Mouse (Mus musculus) hindbrain, embryonic 11.5 days (tissue): ENCODE data around the gene Lexm. TPM values are rescaled to one million over a fixed set of nuclear protein-coding genes. Genes with fewer than 3 reads are reported as not detected.

Source experiments
- ATAC-seq: fragments of 200-750 bp; cut with Nextera tagmentation; 2 replicates; pipeline ENCODE4 v1.8.0; 2017; ENCODE audit warnings: mild to moderate bottlenecking, moderate TSS enrichment, moderate library complexity; ENCODE audit not compliant: low FRiP score
- DNase-seq: peaks from one replicate; pipeline ENCODE4 v3.0.0-alpha.2; 2015; ENCODE audit warnings: low spot score
- H3K27ac ChIP-seq: fragments of 300-500 bp; sonication (generic); 2 replicates; pipeline ENCODE4 v1.5.1; 2014; ENCODE audit warnings: mild to moderate bottlenecking, low read depth, low read length
- H3K27me3 ChIP-seq: fragments of 300-500 bp; sonication (generic); 2 replicates; pipeline ENCODE4 v1.6.1; 2014; ENCODE audit warnings: mild to moderate bottlenecking, low read length, moderate library complexity, mixed read lengths; ENCODE audit not compliant: control insufficient read depth, insufficient read depth
- H3K36me3 ChIP-seq: fragments of 300-500 bp; sonication (generic); 2 replicates; pipeline ENCODE4 v1.6.1; 2014; ENCODE audit warnings: mild to moderate bottlenecking, low read length, moderate library complexity, mixed read lengths; ENCODE audit not compliant: control insufficient read depth, insufficient read depth
- H3K4me1 ChIP-seq: fragments of 300-500 bp; sonication (generic); replicated peaks from 2 replicates; pipeline ENCODE4 v1.6.1; 2014; ENCODE audit warnings: low read length, mixed read lengths; ENCODE audit not compliant: control insufficient read depth, insufficient read depth
- H3K4me2 ChIP-seq: fragments of 300-500 bp; sonication (generic); replicated peaks from 2 replicates; pipeline ENCODE4 v1.6.1; 2014; ENCODE audit warnings: mild to moderate bottlenecking, low read depth, low read length
- H3K4me3 ChIP-seq: fragments of 300-500 bp; sonication (generic); 2 replicates; pipeline ENCODE4 v1.5.1; 2014; ENCODE audit warnings: low read depth, low read length
- H3K9ac ChIP-seq: fragments of 300-500 bp; sonication (generic); 2 replicates; pipeline ENCODE4 v1.6.1; 2014; ENCODE audit warnings: low read depth, low read length
- H3K9me3 ChIP-seq: fragments of 300-500 bp; sonication (generic); 2 replicates; pipeline ENCODE4 v1.6.1; 2016; ENCODE audit warnings: low read length; ENCODE audit not compliant: control insufficient read depth
- WGBS: fragments of 180-500 bp; shearing (Covaris S2); extraction: QIAGEN DNeasy Blood & Tissue Kit; methylation state at CpG from one replicate; pipeline ENCODE4 v1.1.7; 2014; 5-methylcytosine and 5-hydroxymethylcytosine counted together
- polyA plus RNA-seq: library from polyadenylated mRNA; unstranded; fragments of >200 nt; fragmentation: Nextera tagmentation; extraction: Ambion mirVana; gene quantifications from 2 replicates; pipeline ENCODE4 v1.2.1, GENCODE M21; 2014

The Lexm gene
- polyA plus RNA-seq, 1 experiment from 2014 or later: 0.19 TPM

GRCm38 (mm10) chr4:106618898-106619297 lies 1.9 kb upstream of the Lexm start:
- ATAC-seq: no peak
- Histone ChIP-seq H3K27me3 (peaks cover 27% of the 10 kb centered on the region), H3K4me2 (no peak overlapping the region), H3K27ac (no peak overlapping the region), H3K4me1 (peaks cover 2% of the 10 kb centered on the region; the same call in 1 of the 2 replicates), H3K36me3 (no peaks in the 10 kb centered on the region), H3K9ac (no peak overlapping the region), H3K4me3 (no peak overlapping the region), H3K9me3 (no peaks in the 10 kb centered on the region)
- DNase-seq: no peak
- WGBS: 89% methylated on average over 4 of the region's 4 CpGs

- H3K4me3 ChIP-seq: no peak overlapping the region
- DNase-seq (no peak), ATAC-seq (no peak)
- H3K27ac ChIP-seq: no peak overlapping the region
- 0 out of 2 replicates have a peak, but pooled peaks cover 2% of the 10 kb centered on the region for H3K27me3 ChIP-seq
- peaks cover 2% of the 10 kb centered on the region; the same call in 1 of the 2 replicates for H3K4me1 ChIP-seq
- H3K9me3 ChIP-seq: no peaks in the 10 kb centered on the region
- WGBS: 77% methylated on average over 12 of the region's 12 CpGs
- H3K9ac ChIP-seq: no peak overlapping the region
- H3K36me3 ChIP-seq: no peaks in the 10 kb centered on the region
- no peak overlapping the region for H3K4me2 ChIP-seq
These were observed 1.4 kb downstream of the Lexm start for GRCm38 (mm10) chr4:106615637-106616036.

DNA sequence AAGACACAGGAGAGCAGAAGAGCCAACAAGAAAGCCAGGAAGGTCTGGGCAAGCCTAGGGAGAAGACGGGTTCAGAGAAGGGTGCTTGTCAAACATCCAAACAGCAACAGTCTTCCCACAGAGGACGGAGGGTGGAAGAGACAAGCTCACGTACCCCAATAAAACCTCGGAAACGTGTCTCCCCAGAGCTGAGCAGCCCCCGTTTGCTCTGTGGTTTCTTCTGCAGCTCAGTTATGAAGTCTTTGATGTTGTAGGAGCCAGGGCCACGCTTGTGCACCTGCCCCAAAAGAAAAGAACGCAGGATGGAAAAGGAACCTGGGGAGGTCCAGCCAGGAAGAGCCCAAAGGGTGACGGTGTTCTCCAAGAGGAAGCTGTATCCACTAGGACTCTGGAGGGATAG lies 2.2 kb downstream of the Lexm start:
- WGBS: 85% methylated on average over 9 of the region's 9 CpGs
- no peak for DNase-seq
- Histone ChIP-seq H3K4me3 (no peak overlapping the region), H3K9me3 (no peaks in the 10 kb centered on the region), H3K4me1 (peaks cover 2% of the 10 kb centered on the region; the same call in 1 of the 2 replicates), H3K4me2 (no peak overlapping the region), H3K36me3 (no peaks in the 10 kb centered on the region), H3K9ac (no peak overlapping the region), H3K27me3 (0 out of 2 replicates have a peak, but pooled peaks cover 2% of the 10 kb centered on the region), H3K27ac (no peak overlapping the region)
- no peak for ATAC-seq

- DNase-seq: peak; percentile 86
- H3K36me3 ChIP-seq: no peaks in the 10 kb centered on the region
- H3K27ac ChIP-seq: no peak overlapping the region
- 0 out of 2 replicates have a peak, but pooled peaks cover 2% of the 10 kb centered on the region for H3K27me3 ChIP-seq
- H3K4me2 ChIP-seq: no peak overlapping the region
- peaks cover 2% of the 10 kb centered on the region; the same call in 1 of the 2 replicates for H3K4me1 ChIP-seq
- H3K9me3 ChIP-seq: no peaks in the 10 kb centered on the region
- ATAC-seq: peak; percentile 60; the same call in 1 of the 2 replicates
- no peak overlapping the region for H3K9ac ChIP-seq
- no peak overlapping the region for H3K4me3 ChIP-seq
- 46% methylated on average over 7 of the region's 7 CpGs for WGBS
These were observed 2.8 kb downstream of the Lexm start for GRCm38 (mm10) chr4:106614180-106614797.

GRCm38 (mm10) chr4:106613560-106613959 lies 3.5 kb downstream of the Lexm start:
- Histone ChIP-seq H3K4me1 (peaks cover 2% of the 10 kb centered on the region; the same call in 1 of the 2 replicates), H3K27ac (no peak overlapping the region), H3K4me3 (no peak overlapping the region), H3K36me3 (no peaks in the 10 kb centered on the region), H3K9me3 (no peaks in the 10 kb centered on the region), H3K9ac (no peak overlapping the region), H3K27me3 (0 out of 2 replicates have a peak, but pooled peaks cover 2% of the 10 kb centered on the region), H3K4me2 (no peak overlapping the region)
- DNase-seq (no peak), ATAC-seq (no peak)
- WGBS: 74% methylated on average over 3 of the region's 3 CpGs

- DNase-seq (no peak), ATAC-seq (no peak)
- H3K9me3 ChIP-seq: no peaks in the 10 kb centered on the region
- H3K4me1 ChIP-seq: peaks cover 2% of the 10 kb centered on the region; the same call in 1 of the 2 replicates
- no peak overlapping the region for H3K4me2 ChIP-seq
- no peaks in the 10 kb centered on the region for H3K36me3 ChIP-seq
- no peak overlapping the region for H3K9ac ChIP-seq
- WGBS: 74% methylated on average over 8 of the region's 8 CpGs
- 0 out of 2 replicates have a peak, but pooled peaks cover 2% of the 10 kb centered on the region for H3K27me3 ChIP-seq
- no peak overlapping the region for H3K4me3 ChIP-seq
- no peak overlapping the region for H3K27ac ChIP-seq
These were observed 3.9 kb downstream of the Lexm start for GRCm38 (mm10) chr4:106613105-106613504.

- Histone ChIP-seq H3K27ac (no peak overlapping the region), H3K9me3 (no peaks in the 10 kb centered on the region), H3K36me3 (no peaks in the 10 kb centered on the region), H3K4me3 (no peak overlapping the region), H3K4me1 (no peaks in the 10 kb centered on the region), H3K4me2 (no peak overlapping the region), H3K27me3 (no peaks in the 10 kb centered on the region), H3K9ac (no peak overlapping the region)
- DNase-seq (no peak), ATAC-seq (no peak)
- WGBS: 91% methylated on average over 1 of the region's 1 CpGs
These were observed 9.1 kb downstream of the Lexm start for GRCm38 (mm10) chr4:106607905-106608304.

- ATAC-seq: peak; percentile 86
- Histone ChIP-seq H3K27ac (no peak overlapping the region), H3K27me3 (no peaks in the 10 kb centered on the region), H3K4me1 (no peaks in the 10 kb centered on the region), H3K9me3 (no peaks in the 10 kb centered on the region), H3K4me3 (no peak overlapping the region), H3K4me2 (peak overlapping the region; percentile 14; the same call in 1 of the 2 replicates), H3K36me3 (no peaks in the 10 kb centered on the region), H3K9ac (no peak overlapping the region; the same call in 1 of the 2 replicates)
- DNase-seq: peak; percentile 52
- 45% methylated on average over 18 of the region's 18 CpGs for WGBS
These were observed 10.1 kb downstream of the Lexm start for GRCm38 (mm10) chr4:106606639-106607554.
